Mouse (Mus musculus): Measurements from ENCODE around the gene Atg4a-ps. TPM values are rescaled to one million over a fixed set of nuclear protein-coding genes. Genes with fewer than 3 reads are reported as not detected.

The Atg4a-ps gene
- polyA plus RNA-seq, 1 experiment from 2014 or later, result 0.20 TPM

- Histone ChIP-seq H3K27ac (replicated peaks) (no peak overlapping the region), H3K4me3 (no peak overlapping the region), H3K36me3 (replicated peaks) (no peaks in the 10 kb centered on the region), H3K9me3 (no peaks in the 10 kb centered on the region), H3K4me1 (no peaks in the 10 kb centered on the region), H3K27me3 (replicated peaks; ENCODE audit: low read depth, poor library complexity, severe bottlenecking) (no peaks in the 10 kb centered on the region)
- DNase-seq (ENCODE audit: low spot score), result no peak
- WGBS, result 33% methylated on average over 1 of the region's 1 CpGs
Measured at GRCm38 (mm10) chr3:103650406-103650805, 4.5 kb upstream of the Atg4a-ps start.

- Histone ChIP-seq H3K9me3 (no peaks in the 10 kb centered on the region), H3K36me3 (replicated peaks) (no peaks in the 10 kb centered on the region), H3K27ac (replicated peaks) (no peak overlapping the region), H3K27me3 (replicated peaks; ENCODE audit: low read depth, poor library complexity, severe bottlenecking) (no peaks in the 10 kb centered on the region), H3K4me3 (no peak overlapping the region), H3K4me1 (no peaks in the 10 kb centered on the region)
- 83% methylated on average over 6 of the region's 6 CpGs for whole genome bisulfite sequencing
- DNase-seq (ENCODE audit: low spot score), result no peak
Measured at GRCm38 (mm10) chr3:103649716-103650115, 3.8 kb upstream of the Atg4a-ps start.

- Histone ChIP-seq H3K4me1 (no peaks in the 10 kb centered on the region), H3K27me3 (replicated peaks; ENCODE audit: low read depth, poor library complexity, severe bottlenecking) (no peaks in the 10 kb centered on the region), H3K36me3 (replicated peaks) (no peaks in the 10 kb centered on the region), H3K9me3 (no peaks in the 10 kb centered on the region), H3K4me3 (no peak overlapping the region), H3K27ac (replicated peaks) (no peak overlapping the region)
- 82% methylated on average over 4 of the region's 4 CpGs for WGBS
- DNase-seq (ENCODE audit: low spot score), result no peak
Measured at GRCm38 (mm10) chr3:103648486-103648885, 2.6 kb upstream of the Atg4a-ps start.

GRCm38 (mm10) chr3:103647164-103647867 is 1.4 kb upstream of the Atg4a-ps start:
- DNase-seq (ENCODE audit: low spot score), result no peak

GRCm38 (mm10) chr3:103641301-103641700 is 4.6 kb downstream of the Atg4a-ps start:
- H3K27me3 ChIP-seq (replicated peaks; ENCODE audit: low read depth, poor library complexity, severe bottlenecking), result no peaks in the 10 kb centered on the region
- no peak overlapping the region for H3K4me3 ChIP-seq
- DNase-seq (ENCODE audit: low spot score), result no peak
- H3K9me3 ChIP-seq, result no peaks in the 10 kb centered on the region
- H3K4me1 ChIP-seq, result peaks cover 19% of the 10 kb centered on the region
- 66% methylated on average over 7 of the region's 7 CpGs for WGBS
- no peak overlapping the region for H3K27ac ChIP-seq (replicated peaks)
- H3K36me3 ChIP-seq (replicated peaks), result no peaks in the 10 kb centered on the region

More at GRCm38 (mm10) chr3:103647164-103647867, 1.4 kb upstream of the Atg4a-ps start:
- Histone ChIP-seq H3K4me3 (no peak overlapping the region), H3K4me1 (no peaks in the 10 kb centered on the region), H3K36me3 (replicated peaks) (no peaks in the 10 kb centered on the region), H3K27me3 (replicated peaks; ENCODE audit: low read depth, poor library complexity, severe bottlenecking) (no peaks in the 10 kb centered on the region), H3K9me3 (no peaks in the 10 kb centered on the region), H3K27ac (replicated peaks) (no peak overlapping the region)
- WGBS, result 93% methylated on average over 11 of the region's 11 CpGs

GRCm38 (mm10) chr3:103640226-103640803 is 5.6 kb downstream of the Atg4a-ps start:
- Histone ChIP-seq H3K27me3 (replicated peaks; ENCODE audit: low read depth, poor library complexity, severe bottlenecking) (no peaks in the 10 kb centered on the region), H3K4me3 (no peak overlapping the region), H3K9me3 (no peaks in the 10 kb centered on the region), H3K4me1 (peaks cover 19% of the 10 kb centered on the region), H3K27ac (replicated peaks) (no peak overlapping the region; the same call in 1 of the 2 replicates), H3K36me3 (replicated peaks) (no peaks in the 10 kb centered on the region)
- 36% methylated on average over 8 of the region's 8 CpGs for WGBS
- no peak for DNase-seq (ENCODE audit: low spot score)

GRCm38 (mm10) chr3:103637641-103638040 is 8.2 kb downstream of the Atg4a-ps start:
- Histone ChIP-seq H3K27me3 (replicated peaks; ENCODE audit: low read depth, poor library complexity, severe bottlenecking) (no peaks in the 10 kb centered on the region), H3K27ac (replicated peaks) (no peak overlapping the region), H3K36me3 (replicated peaks) (no peaks in the 10 kb centered on the region), H3K9me3 (no peaks in the 10 kb centered on the region), H3K4me1 (peaks cover 22% of the 10 kb centered on the region), H3K4me3 (no peak overlapping the region)
- 78% methylated on average over 1 of the region's 1 CpGs for WGBS
- DNase-seq (ENCODE audit: low spot score), result no peak

- H3K27ac ChIP-seq (replicated peaks), result no peak overlapping the region
- DNase-seq (ENCODE audit: low spot score), result no peak
- H3K36me3 ChIP-seq (replicated peaks), result no peaks in the 10 kb centered on the region
- peaks cover 3% of the 10 kb centered on the region; the same call in 1 of the 2 replicates for H3K4me1 ChIP-seq
- WGBS, result 96% methylated on average over 1 of the region's 1 CpGs
- no peaks in the 10 kb centered on the region for H3K27me3 ChIP-seq (replicated peaks; ENCODE audit: low read depth, poor library complexity, severe bottlenecking)
- H3K4me3 ChIP-seq, result no peak overlapping the region
- no peaks in the 10 kb centered on the region for H3K9me3 ChIP-seq
Measured at GRCm38 (mm10) chr3:103634256-103634655, 11.6 kb downstream of the Atg4a-ps start.

- Histone ChIP-seq H3K27me3 (replicated peaks; ENCODE audit: low read depth, poor library complexity, severe bottlenecking) (no peaks in the 10 kb centered on the region), H3K27ac (replicated peaks) (no peak overlapping the region), H3K9me3 (no peaks in the 10 kb centered on the region), H3K4me3 (no peak overlapping the region), H3K36me3 (replicated peaks) (no peaks in the 10 kb centered on the region), H3K4me1 (peaks cover 3% of the 10 kb centered on the region; the same call in 1 of the 2 replicates)
- WGBS, result 84% methylated on average over 4 of the region's 4 CpGs
- DNase-seq (ENCODE audit: low spot score), result no peak
Measured at GRCm38 (mm10) chr3:103633831-103634230, 12.0 kb downstream of the Atg4a-ps start.

- Histone ChIP-seq H3K27ac (replicated peaks) (no peak overlapping the region), H3K4me3 (no peak overlapping the region), H3K36me3 (replicated peaks) (no peaks in the 10 kb centered on the region), H3K9me3 (no peaks in the 10 kb centered on the region), H3K4me1 (peaks cover 3% of the 10 kb centered on the region; the same call in 1 of the 2 replicates), H3K27me3 (replicated peaks; ENCODE audit: low read depth, poor library complexity, severe bottlenecking) (no peaks in the 10 kb centered on the region)
- WGBS, result 87% methylated on average over 7 of the region's 7 CpGs
- no peak for DNase-seq (ENCODE audit: low spot score)
Measured at GRCm38 (mm10) chr3:103633124-103633523, 12.7 kb downstream of the Atg4a-ps start.

- WGBS, result 89% methylated on average over 3 of the region's 3 CpGs
- H3K4me3 ChIP-seq, result no peak overlapping the region
- no peaks in the 10 kb centered on the region for H3K27me3 ChIP-seq (replicated peaks; ENCODE audit: low read depth, poor library complexity, severe bottlenecking)
- H3K9me3 ChIP-seq, result no peaks in the 10 kb centered on the region
- no peaks in the 10 kb centered on the region for H3K36me3 ChIP-seq (replicated peaks)
- H3K27ac ChIP-seq (replicated peaks), result no peak overlapping the region
- DNase-seq (ENCODE audit: low spot score), result no peak
- H3K4me1 ChIP-seq, result no peaks in the 10 kb centered on the region
Measured at GRCm38 (mm10) chr3:103627661-103628060, 18.2 kb downstream of the Atg4a-ps start.

GRCm38 (mm10) chr3:103626481-103626880 is 19.4 kb downstream of the Atg4a-ps start:
- Histone ChIP-seq H3K36me3 (replicated peaks) (no peaks in the 10 kb centered on the region), H3K4me1 (no peaks in the 10 kb centered on the region), H3K9me3 (no peaks in the 10 kb centered on the region), H3K27me3 (replicated peaks; ENCODE audit: low read depth, poor library complexity, severe bottlenecking) (no peaks in the 10 kb centered on the region), H3K27ac (replicated peaks) (no peak overlapping the region), H3K4me3 (no peak overlapping the region)
- 89% methylated on average over 4 of the region's 4 CpGs for WGBS
- DNase-seq (ENCODE audit: low spot score), result no peak

- Histone ChIP-seq H3K4me3 (no peak overlapping the region), H3K27me3 (replicated peaks; ENCODE audit: low read depth, poor library complexity, severe bottlenecking) (no peaks in the 10 kb centered on the region), H3K9me3 (no peaks in the 10 kb centered on the region), H3K36me3 (replicated peaks) (no peaks in the 10 kb centered on the region), H3K4me1 (peaks cover 3% of the 10 kb centered on the region; the same call in 1 of the 2 replicates), H3K27ac (replicated peaks) (no peak overlapping the region)
- no peak for DNase-seq (ENCODE audit: low spot score)
- WGBS, result 88% methylated on average over 13 of the region's 13 CpGs
Measured at GRCm38 (mm10) chr3:103625169-103625568, 20.7 kb downstream of the Atg4a-ps start.
